Mouse (Mus musculus) cerebellum, adult (tissue): ENCODE results near the gene Adora1.

Experiments
- ATAC-seq: cut with Nextera tagmentation; 2 replicates; pipeline ENCODE4 v1.9.2; 2017; ENCODE audit warnings: mild to moderate bottlenecking, moderate library complexity, mixed read lengths; ENCODE audit not compliant: insufficient number of reproducible peaks, low FRiP score, low TSS enrichment

Adora1 gene

GRCm38 (mm10) chr1:134217942-134218341 is 17.3 kb downstream of the Adora1 start:
- ATAC-seq, result no peak

- ATAC-seq, result no peak
Observed at GRCm38 (mm10) chr1:134217028-134217481, 18.2 kb downstream of the Adora1 start.

- no peak for ATAC-seq
Observed at GRCm38 (mm10) chr1:134216629-134216971, 18.6 kb downstream of the Adora1 start.

GRCm38 (mm10) chr1:134215751-134216628 is 19.2 kb downstream of the Adora1 start:
- ATAC-seq, result no peak

GRCm38 (mm10) chr1:134215059-134215458 is 20.2 kb downstream of the Adora1 start:
- no peak for ATAC-seq

GRCm38 (mm10) chr1:134213405-134213804 is 21.8 kb downstream of the Adora1 start:
- ATAC-seq, result no peak

- ATAC-seq, result no peak
Observed at GRCm38 (mm10) chr1:134212351-134212750, 22.9 kb downstream of the Adora1 start.

GRCm38 (mm10) chr1:134211631-134212030 is 23.6 kb downstream of the Adora1 start:
- ATAC-seq, result no peak

- peak; percentile 31; the same call in 1 of the 2 replicates for ATAC-seq
Observed at GRCm38 (mm10) chr1:134211043-134211442, 24.2 kb downstream of the Adora1 start.

- ATAC-seq, result no peak
Observed at GRCm38 (mm10) chr1:134210179-134210755, 25.0 kb downstream of the Adora1 start.

- ATAC-seq, result no peak
Observed at GRCm38 (mm10) chr1:134206085-134206484, 29.1 kb downstream of the Adora1 start.

- peak; percentile 77 for ATAC-seq
Observed at GRCm38 (mm10) chr1:134205296-134206018, 29.8 kb downstream of the Adora1 start.

- ATAC-seq, result no peak
Observed at GRCm38 (mm10) chr1:134204230-134204629, 31.0 kb downstream of the Adora1 start.

GRCm38 (mm10) chr1:134201751-134202420 is 33.3 kb downstream of the Adora1 start:
- ATAC-seq, result no peak

- no peak for ATAC-seq
Observed at GRCm38 (mm10) chr1:134200998-134201686, 34.1 kb downstream of the Adora1 start.

GRCm38 (mm10) chr1:134200481-134200880 is 34.8 kb downstream of the Adora1 start:
- no peak for ATAC-seq

- ATAC-seq, result no peak
Observed at GRCm38 (mm10) chr1:134198197-134198995, 36.8 kb downstream of the Adora1 start.

GRCm38 (mm10) chr1:134197325-134197982 is 37.8 kb downstream of the Adora1 start:
- no peak for ATAC-seq

GRCm38 (mm10) chr1:134196386-134196785 is 38.8 kb downstream of the Adora1 start:
- ATAC-seq, result no peak
